Mouse (Mus musculus) bone marrow macrophage, adult 2 months (primary cell): ENCODE measurements around the gene Plekhs1. TPM values are rescaled to one million over a fixed set of nuclear protein-coding genes. Genes with fewer than 3 reads are reported as not detected.

Experiments
- H3K27ac ChIP-seq: 2 replicates; pipeline ENCODE4 v1.5.1; 2012; ENCODE audit warnings: low read depth, low read length; ENCODE audit not compliant: insufficient read depth
- H3K4me1 ChIP-seq: 2 replicates; pipeline ENCODE4 v1.6.1; 2012; ENCODE audit warnings: low read length; ENCODE audit not compliant: control insufficient read depth, insufficient read depth
- H3K4me3 ChIP-seq: 2 replicates; pipeline ENCODE4 v1.5.1; 2012; ENCODE audit warnings: mild to moderate bottlenecking, low read length, moderate library complexity; ENCODE audit not compliant: insufficient read depth
- CTCF ChIP-seq: IDR thresholded peaks from 2 replicates; pipeline ENCODE4 v1.5.1; 2012; ENCODE audit warnings: low read depth, mild to moderate bottlenecking, low read length, moderate library complexity
- POLR2A ChIP-seq: IDR thresholded peaks from 2 replicates; pipeline ENCODE4 v1.6.1; 2012; ENCODE audit warnings: mild to moderate bottlenecking, low read depth, low read length, borderline replicate concordance
- polyA plus RNA-seq: library from polyadenylated mRNA; stranded (reverse); fragments of >200 nt; gene quantifications from 2 replicates; pipeline ENCODE4 v1.2.4, GENCODE M21; 2012; ENCODE audit not compliant: missing spikeins, insufficient read depth, insufficient read length

Plekhs1 gene
- polyA plus RNA-seq, 1 experiment: not detected

DNA sequence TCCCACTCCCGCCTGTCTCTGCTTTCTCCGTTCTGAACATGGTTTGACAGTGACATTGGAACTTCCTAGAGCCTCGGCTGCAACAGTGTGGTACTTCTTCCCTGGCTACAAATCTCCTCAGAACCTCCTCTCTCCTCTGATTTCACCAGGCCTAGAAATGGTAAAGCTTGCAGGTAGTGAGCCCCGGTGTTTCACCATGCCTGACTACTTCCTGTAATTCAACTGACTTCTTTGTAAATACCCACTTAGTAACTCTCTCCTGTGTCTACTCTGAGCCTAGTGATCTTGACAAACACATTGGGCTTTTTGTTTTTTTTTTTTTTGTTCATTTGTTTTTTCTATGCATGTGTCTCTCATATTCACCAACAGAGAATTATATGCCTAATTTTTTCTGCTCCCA, 6.6 kb upstream of the Plekhs1 start:
- peaks cover 6% of the 10 kb centered on the region; the same call in 1 of the 2 replicates for H3K4me1 ChIP-seq
- TF ChIP-seq POLR2A: no peak
- H3K27ac ChIP-seq: no peak overlapping the region

DNA sequence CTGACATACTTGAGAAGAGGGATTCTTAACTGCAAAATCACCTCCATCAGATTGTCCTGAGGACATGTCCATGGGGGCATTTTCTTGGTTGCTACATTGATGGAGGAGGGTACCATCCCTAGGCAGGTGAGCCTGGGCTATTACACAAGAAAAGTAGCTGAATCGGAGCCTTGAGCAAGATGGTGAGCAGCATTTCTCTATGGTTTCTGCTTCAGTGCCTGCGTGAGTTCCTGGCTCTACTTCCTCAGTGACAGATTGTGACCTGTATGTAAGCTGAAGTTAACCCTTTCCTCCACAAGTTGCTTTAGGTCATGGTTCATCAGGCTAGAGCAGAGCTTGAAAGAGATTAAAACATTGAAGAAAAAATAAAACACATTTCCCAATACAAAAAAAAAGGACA, 6.1 kb upstream of the Plekhs1 start:
- Histone ChIP-seq H3K4me3 (no peak overlapping the region), H3K4me1 (peaks cover 6% of the 10 kb centered on the region; the same call in 1 of the 2 replicates), H3K27ac (no peak overlapping the region)
- TF ChIP-seq CTCF (no peak), POLR2A (no peak)

More for the DNA sequence above, 6.6 kb upstream of the Plekhs1 start:
- H3K4me3 ChIP-seq: no peak overlapping the region

DNA sequence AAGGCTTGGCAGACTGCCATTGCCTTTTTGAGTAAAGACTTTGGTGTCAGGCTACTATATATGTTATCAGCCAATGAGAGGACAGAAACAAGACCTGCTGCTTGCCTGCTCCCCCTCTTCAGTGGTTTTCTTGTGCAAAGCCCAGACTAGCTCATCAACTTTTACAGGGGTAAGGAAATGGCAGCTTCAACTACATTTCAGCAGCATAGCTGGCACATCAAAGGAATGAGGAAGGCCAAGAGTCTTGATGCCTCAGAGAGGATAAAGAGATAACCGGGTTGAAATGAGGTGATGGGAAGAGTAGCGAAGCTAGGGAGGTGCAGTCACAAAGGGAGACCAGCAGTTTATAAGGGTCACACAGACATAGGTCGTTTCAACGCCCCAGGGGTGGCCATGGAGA, 3.9 kb upstream of the Plekhs1 start:
- Histone ChIP-seq H3K4me1 (peaks cover 13% of the 10 kb centered on the region), H3K4me3 (no peak overlapping the region), H3K27ac (no peak overlapping the region)
- TF ChIP-seq CTCF (no peak), POLR2A (no peak)

DNA sequence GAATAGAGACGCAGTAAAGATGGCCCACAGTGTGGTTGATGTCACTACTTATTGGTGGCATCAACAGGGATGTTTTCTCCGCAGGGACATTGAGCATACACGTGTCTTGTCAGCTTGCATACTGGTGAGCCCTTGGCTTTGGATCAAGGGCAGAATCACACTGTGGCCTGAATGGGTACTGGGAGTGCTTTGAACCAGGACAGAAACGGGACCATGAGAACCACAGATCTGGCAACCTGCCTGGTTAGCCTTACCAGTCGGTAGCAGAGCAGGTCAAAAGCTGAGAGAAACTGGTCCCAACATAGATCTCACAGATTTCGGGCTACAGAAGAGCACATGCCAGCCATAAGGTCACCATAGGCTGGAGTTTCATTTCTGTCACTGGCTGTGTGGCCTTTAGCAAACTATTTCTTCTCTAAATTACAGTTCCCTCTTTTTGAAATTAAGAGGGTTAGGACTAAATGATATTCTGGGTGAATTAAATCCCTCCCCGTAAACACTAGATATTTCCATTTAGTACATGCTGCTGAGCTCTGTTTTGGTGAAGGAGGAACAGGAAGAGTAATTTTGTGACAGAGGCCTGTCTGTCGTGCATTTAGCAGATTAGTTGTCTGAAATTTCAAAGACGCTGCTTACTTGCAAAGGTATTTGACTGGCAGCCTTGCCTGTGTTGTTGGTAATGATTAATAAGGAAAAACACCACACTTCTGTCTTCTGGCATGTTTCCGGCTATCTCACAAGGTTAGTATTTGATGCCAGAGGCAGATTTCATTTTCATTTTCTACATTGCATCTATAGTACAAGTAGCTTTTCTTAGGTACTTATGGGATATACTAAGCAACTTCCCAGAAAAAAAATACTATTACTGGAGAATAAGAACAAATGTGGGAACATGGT, 2.0 kb upstream of the Plekhs1 start:
- no peak overlapping the region for H3K4me3 ChIP-seq
- no peak overlapping the region for H3K27ac ChIP-seq
- TF ChIP-seq CTCF (no peak), POLR2A (no peak)
- peaks cover 13% of the 10 kb centered on the region for H3K4me1 ChIP-seq

DNA sequence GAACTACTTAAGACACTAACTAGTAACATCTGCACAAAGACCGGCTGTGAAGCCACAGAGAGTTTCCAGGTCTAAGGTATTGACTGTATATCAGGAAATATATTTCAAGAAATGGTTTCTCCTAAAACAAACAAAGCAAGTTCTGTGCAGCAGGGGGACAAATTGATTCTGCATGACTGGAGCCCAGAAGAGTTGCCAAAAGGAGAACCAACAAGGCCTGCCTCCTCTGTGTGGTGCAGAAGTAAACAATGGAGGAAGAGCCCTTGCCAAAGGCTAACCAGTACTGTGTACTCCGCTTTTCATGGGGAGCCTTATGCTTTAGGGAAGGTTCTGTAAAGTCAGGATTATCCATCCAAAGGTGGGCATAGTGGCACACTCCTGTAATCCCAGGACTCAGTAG, 1.2 kb upstream of the Plekhs1 start:
- Histone ChIP-seq H3K4me3 (no peak overlapping the region), H3K4me1 (peaks cover 13% of the 10 kb centered on the region), H3K27ac (no peak overlapping the region)
- TF ChIP-seq POLR2A (no peak), CTCF (no peak)

DNA sequence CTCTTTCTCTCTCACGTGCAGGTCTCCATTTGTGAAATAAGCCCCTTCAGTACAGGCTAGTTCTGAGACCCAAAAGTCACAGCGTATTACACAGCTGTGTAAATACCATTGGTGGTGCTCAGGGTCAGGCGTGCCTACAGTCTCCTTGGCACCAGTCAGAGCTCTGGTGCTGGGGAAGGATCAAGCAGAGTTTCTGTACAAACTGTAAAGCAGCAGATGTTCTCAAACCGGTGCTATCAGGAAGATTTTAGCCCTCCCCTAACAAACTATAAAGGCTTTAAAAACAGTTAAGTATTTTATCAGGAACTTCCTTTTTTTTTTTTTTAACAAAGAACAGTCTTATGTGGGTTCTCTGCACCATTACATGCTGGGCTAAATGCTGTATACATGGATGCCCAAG, 1.3 kb downstream of the Plekhs1 start:
- Histone ChIP-seq H3K4me1 (peaks cover 11% of the 10 kb centered on the region), H3K4me3 (no peak overlapping the region), H3K27ac (no peak overlapping the region)
- TF ChIP-seq POLR2A (no peak), CTCF (no peak)

DNA sequence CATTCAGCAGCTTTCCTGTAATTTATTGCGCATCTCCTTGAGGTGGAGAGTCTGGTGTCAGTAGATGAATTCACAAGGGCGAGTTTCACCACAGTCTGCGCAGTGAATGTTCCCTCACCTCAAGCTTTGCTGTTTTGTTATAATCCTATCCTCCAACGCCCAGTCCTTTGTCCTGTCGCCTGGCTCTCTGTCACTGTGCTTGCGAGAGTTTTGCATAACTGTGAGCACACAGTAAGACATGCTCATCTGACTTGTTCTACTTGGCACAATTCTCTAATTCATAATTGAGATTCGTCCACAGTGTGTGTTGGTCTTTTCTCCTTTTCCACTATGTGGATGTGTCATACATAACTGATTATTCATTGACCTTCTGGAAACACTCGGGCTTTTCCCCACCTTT, 5.0 kb downstream of the Plekhs1 start:
- Histone ChIP-seq H3K27ac (no peak overlapping the region), H3K4me3 (no peak overlapping the region), H3K4me1 (peaks cover 6% of the 10 kb centered on the region)
- TF ChIP-seq POLR2A (no peak), CTCF (no peak)

DNA sequence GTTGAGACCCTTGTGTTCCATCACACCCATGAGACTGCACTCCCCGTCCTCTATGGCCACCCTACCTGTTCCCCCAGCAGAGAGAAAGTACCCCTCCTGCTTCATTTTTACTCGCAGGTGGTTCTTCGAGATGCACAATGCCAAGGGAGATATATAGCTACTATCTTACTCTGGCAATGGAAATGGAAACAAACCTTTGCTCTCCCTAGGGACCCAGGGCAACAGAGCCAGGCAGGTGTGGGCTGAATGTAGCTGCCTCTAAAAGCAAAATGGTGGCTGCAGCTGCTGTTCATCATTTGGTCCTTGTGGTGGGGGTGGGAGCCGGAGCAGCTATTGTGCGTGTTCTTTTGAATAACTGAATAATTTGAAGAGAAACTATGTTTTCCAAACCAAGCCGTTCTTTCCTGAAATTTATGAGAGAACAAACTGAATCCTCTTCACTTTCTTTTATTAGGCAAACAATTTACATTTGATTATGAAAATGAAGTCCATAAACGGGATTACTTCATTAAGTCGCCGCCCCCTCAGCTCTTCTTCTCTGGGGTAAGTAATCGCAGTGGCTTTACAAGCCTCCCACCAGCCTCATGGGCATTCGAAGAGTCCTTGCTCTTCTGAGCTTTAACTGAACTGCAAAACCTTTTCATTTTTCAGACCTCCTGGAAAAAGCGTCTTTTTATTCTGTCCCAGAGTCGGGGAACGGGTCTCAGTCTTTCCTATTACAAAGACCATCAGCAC, 9.0 kb downstream of the Plekhs1 start:
- Histone ChIP-seq H3K4me1 (no peaks in the 10 kb centered on the region), H3K4me3 (no peak overlapping the region), H3K27ac (no peak overlapping the region)
- no peak for TF ChIP-seq CTCF
- no peak for TF ChIP-seq POLR2A

DNA sequence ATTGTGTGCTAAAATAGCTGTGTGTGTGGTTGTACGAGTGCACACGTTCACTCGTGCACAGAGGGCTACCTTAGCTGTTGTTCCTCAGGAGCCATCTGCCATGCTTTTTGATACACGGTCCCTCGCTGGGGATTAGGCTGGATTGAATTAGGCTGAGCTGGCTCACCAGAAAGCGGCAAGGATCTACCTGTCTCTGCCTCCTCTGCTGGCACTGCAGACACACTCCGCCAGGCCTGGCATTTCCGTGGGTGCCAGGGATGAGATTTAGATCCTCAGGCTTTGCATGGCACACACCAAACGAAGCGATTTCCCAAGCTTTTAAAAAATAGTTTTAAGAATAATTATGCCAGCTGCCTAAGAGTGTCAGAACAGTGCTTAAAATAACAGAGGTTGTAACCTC, 10.5 kb downstream of the Plekhs1 start:
- TF ChIP-seq POLR2A (no peak), CTCF (no peak)

DNA sequence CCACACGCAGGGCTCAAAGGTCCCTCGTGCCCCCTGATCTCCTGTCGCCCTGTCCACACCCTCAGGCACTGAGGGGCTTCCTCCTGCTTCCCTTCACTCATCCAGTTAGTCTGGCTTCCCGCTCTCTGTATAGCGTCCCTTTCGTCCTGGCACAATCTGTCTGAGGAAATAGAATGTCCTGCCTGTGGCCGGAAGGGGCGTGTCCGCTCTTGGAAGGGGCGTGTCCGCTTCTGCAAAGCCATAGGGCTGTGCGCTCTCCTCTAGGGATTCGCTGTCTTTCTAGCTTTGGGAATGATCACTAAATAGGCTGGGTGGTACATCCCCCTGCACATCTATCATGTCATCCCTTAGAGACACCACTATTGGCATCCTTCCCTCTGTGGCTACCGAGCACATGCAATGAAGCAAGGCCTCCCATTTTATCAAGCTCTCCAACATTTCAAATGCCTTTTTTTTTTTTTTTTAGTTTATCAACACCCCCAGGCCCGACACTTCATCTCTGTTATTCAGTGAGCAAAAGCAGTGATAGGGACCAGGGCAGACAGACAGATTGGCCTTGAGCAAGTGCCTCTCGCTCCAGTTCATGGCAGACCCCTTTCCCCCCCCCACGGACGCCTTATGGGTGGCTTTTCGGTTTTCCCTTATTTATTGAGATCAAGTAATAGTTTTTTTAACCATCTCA, 13.6 kb downstream of the Plekhs1 start:
- peak overlapping the region; percentile 12; the same call in 1 of the 2 replicates for H3K4me3 ChIP-seq
- TF ChIP-seq POLR2A (no peak), CTCF (no peak)
- no peak overlapping the region for H3K27ac ChIP-seq
- H3K4me1 ChIP-seq: 0 out of 2 replicates have a peak, but pooled peaks cover 2% of the 10 kb centered on the region

More for the DNA sequence above, 10.5 kb downstream of the Plekhs1 start:
- Histone ChIP-seq H3K4me1 (0 out of 2 replicates have a peak, but pooled peaks cover 2% of the 10 kb centered on the region), H3K4me3 (no peak overlapping the region), H3K27ac (no peak overlapping the region)
